Mouse (Mus musculus): ENCODE results near the gene Map2k1. TPM values are rescaled to one million over a fixed set of nuclear protein-coding genes. Genes with fewer than 3 reads are reported as not detected.
"Not testable (repeated sequence)": the region's sequence is repeated elsewhere in the genome, so short reads cannot be mapped to it uniquely, and the experiment has no call there.

Gene Map2k1
- total RNA-seq, 2 experiments from 2014 or later: 294 to 332 TPM

- DNase-seq (ENCODE audit: extremely low spot score in 1 of 2, low spot score in 1 of 2): no peak
These were observed 81.2 kb downstream of the Map2k1 start for GRCm38 (mm10) chr9:64172145-64172815.

- not testable (repeated sequence) for DNase-seq (ENCODE audit: extremely low spot score in 1 of 2, low spot score in 1 of 2)
These were observed 83.5 kb downstream of the Map2k1 start for GRCm38 (mm10) chr9:64169967-64170366.

- no peak for DNase-seq (ENCODE audit: extremely low spot score in 1 of 2, low spot score in 1 of 2)
These were observed 93.0 kb downstream of the Map2k1 start for GRCm38 (mm10) chr9:64160471-64160870.

- no peak for DNase-seq (ENCODE audit: extremely low spot score in 1 of 2, low spot score in 1 of 2)
These were observed 96.8 kb downstream of the Map2k1 start for GRCm38 (mm10) chr9:64156641-64157040.

- no peak for DNase-seq (ENCODE audit: extremely low spot score in 1 of 2, low spot score in 1 of 2)
These were observed 113.6 kb downstream of the Map2k1 start for GRCm38 (mm10) chr9:64139879-64140278.

GRCm38 (mm10) chr9:64138896-64139295 lies 114.5 kb downstream of the Map2k1 start:
- DNase-seq (ENCODE audit: extremely low spot score in 1 of 2, low spot score in 1 of 2): peak; percentile 31 to 74

Small RNA genes within 50 kb of the gene (microRNA-seq; reads per million reads assigned to microRNA genes)
- gene Gm24106: 0 reads per million in 2 experiments

Other genes starting within 250 kb of the Map2k1 start
- gene Smad6, start 231.6 kb downstream of the Map2k1 start, total RNA-seq (2021): 1 to 10 TPM; 1.8 to 2.2 TPM
- gene Lctl, start 136.5 kb downstream of the Map2k1 start, total RNA-seq (2021): not detected
- gene Zwilch, start 80.5 kb downstream of the Map2k1 start, total RNA-seq (2021): 1 to 10 TPM; 4.3 to 6.6 TPM
- 100 to 1,000 TPM; 547 to 604 TPM for gene Rpl4, start 80.3 kb downstream of the Map2k1 start, total RNA-seq (2021)
- 10 to 100 TPM; 16.9 to 19.1 TPM for gene Snapc5, start 74.4 kb downstream of the Map2k1 start, total RNA-seq (2021)
- gene Uchl4, start 18.4 kb downstream of the Map2k1 start, total RNA-seq (2021): 1 to 10 TPM; 3.0 to 3.9 TPM
- 10 to 100 TPM; 13.8 to 19.7 TPM for gene Tipin, start 27.9 kb upstream of the Map2k1 start, total RNA-seq (2021)
- gene Dis3l, start 87.7 kb upstream of the Map2k1 start, total RNA-seq (2021): 10 to 100 TPM; 27.7 to 31.6 TPM
- gene Megf11, start 132.0 kb upstream of the Map2k1 start, total RNA-seq (2021): 10 to 100 TPM; 14.0 to 15.6 TPM

Measured in layer of hippocampus, postnatal 25 days (tissue).